Mouse (Mus musculus): Measurements from ENCODE around the gene Ralgps1. TPM values are rescaled to one million over a fixed set of nuclear protein-coding genes. Genes with fewer than 3 reads are reported as not detected.

The Ralgps1 gene
- polyA plus RNA-seq, 1 experiment from 2014 or later = 8.0 TPM

DNA sequence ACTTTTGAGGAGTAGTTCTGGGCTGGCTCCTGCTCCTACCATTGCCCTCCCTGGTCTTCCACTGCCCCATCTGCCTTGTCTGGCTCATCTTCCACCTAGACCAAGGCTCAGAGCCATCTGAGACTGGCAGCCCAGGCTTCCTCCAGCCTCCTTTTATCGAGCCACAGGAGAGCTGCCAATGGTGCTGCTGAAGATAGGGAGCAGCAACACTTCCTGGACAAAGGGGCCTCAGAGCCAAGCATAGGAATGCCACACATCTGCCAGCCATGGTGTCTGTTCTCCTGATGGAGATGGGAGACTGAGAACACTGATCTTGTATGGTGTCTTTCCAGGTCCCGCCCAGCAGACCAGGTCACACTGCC is 102.2 kb downstream of the Ralgps1 start:
- Histone ChIP-seq H3K4me3 (replicated peaks; ENCODE audit: low read length) (no peak overlapping the region), H3K9ac (ENCODE audit: low read length) (no peak overlapping the region), H3K27ac (ENCODE audit: low read length) (no peak overlapping the region), H3K4me1 (ENCODE audit: control insufficient read depth, insufficient read depth, low read length) (peaks cover 3% of the 10 kb centered on the region; the same call in 1 of the 2 replicates), H3K4me2 (ENCODE audit: low read depth, low read length) (no peak overlapping the region), H3K36me3 (ENCODE audit: control insufficient read depth, insufficient read depth, low read length) (no peaks in the 10 kb centered on the region), H3K27me3 (ENCODE audit: control insufficient read depth, insufficient read depth, low read length) (no peaks in the 10 kb centered on the region), H3K9me3 (replicated peaks; ENCODE audit: control insufficient read depth, low read length) (no peaks in the 10 kb centered on the region)
- ATAC-seq (ENCODE audit: insufficient read depth, low FRiP score) = no peak
- 84% methylated on average over 2 of the region's 2 CpGs for WGBS

DNA sequence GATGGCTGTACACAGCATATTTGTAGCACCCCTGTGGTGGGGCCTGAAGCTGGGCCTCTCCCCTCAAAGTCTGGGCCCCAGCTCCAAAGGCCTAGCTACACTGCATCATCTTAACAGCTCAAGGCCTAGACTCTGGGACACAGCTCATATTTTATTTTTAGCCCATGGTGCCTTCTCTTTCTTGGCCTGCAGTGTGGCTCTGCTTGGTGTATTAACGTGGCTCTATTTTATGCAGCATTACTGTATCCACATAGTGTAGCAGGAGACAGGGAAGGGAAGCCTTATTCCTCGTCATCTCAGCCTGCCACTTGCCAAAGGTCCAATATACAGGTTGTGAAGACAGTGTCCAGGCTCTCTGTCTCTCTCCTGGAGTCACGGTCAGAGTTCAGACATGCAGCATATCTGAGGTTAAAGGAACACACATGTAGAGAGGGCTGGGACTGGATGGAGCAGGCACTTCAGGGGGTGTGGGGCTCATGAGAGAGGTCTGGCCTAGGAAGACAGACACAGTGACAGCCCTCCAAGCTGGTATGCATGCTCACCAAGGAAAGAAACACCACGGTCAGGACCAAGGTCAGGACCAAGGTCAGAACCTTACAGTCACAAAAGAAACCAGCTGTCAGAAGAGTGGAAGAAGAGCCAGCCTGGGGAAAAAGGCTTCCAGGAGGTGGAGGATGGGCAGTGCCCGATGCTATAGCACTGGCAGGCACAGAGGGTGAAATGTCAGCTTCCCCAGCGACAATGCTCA is 102.7 kb downstream of the Ralgps1 start:
- ATAC-seq (ENCODE audit: insufficient read depth, low FRiP score) = 0 out of 2 replicates have a peak, but pooled peaks have one; percentile 29
- no peaks in the 10 kb centered on the region for H3K9me3 ChIP-seq (replicated peaks; ENCODE audit: control insufficient read depth, low read length)

DNA sequence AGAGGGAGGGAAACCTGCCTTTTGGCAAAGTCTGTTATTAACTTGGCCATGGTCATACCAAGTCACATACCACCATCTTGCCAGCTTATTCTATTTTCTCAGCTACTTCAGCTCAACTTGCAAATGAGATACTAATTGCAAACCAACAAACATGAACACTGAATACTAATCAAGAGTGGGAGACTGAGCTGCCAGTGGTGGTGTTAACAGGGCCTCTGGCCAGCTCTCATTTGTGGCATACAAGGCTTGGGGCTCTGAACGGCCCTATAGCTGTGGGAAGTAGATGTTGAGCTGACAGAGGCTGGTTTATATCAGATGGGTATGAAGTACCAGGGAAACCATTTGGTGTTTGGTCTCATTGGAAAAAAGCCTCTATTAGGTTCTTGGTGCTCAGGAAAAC is 104.2 kb downstream of the Ralgps1 start:
- Histone ChIP-seq H3K9me3 (replicated peaks; ENCODE audit: control insufficient read depth, low read length) (no peaks in the 10 kb centered on the region), H3K4me3 (replicated peaks; ENCODE audit: low read length) (no peak overlapping the region), H3K4me1 (ENCODE audit: control insufficient read depth, insufficient read depth, low read length) (peaks cover 3% of the 10 kb centered on the region; the same call in 1 of the 2 replicates), H3K4me2 (ENCODE audit: low read depth, low read length) (no peak overlapping the region), H3K27me3 (ENCODE audit: control insufficient read depth, insufficient read depth, low read length) (no peaks in the 10 kb centered on the region), H3K36me3 (ENCODE audit: control insufficient read depth, insufficient read depth, low read length) (no peaks in the 10 kb centered on the region), H3K27ac (ENCODE audit: low read length) (no peak overlapping the region), H3K9ac (ENCODE audit: low read length) (no peak overlapping the region)
- ATAC-seq (ENCODE audit: insufficient read depth, low FRiP score) = no peak
- 59% methylated on average over 1 of the region's 1 CpGs for WGBS

More for the DNA sequence above, 102.7 kb downstream of the Ralgps1 start:
- Histone ChIP-seq H3K4me3 (replicated peaks; ENCODE audit: low read length) (no peak overlapping the region), H3K9ac (ENCODE audit: low read length) (no peak overlapping the region), H3K36me3 (ENCODE audit: control insufficient read depth, insufficient read depth, low read length) (no peaks in the 10 kb centered on the region), H3K27ac (ENCODE audit: low read length) (peak overlapping the region; percentile 39; the same call in 1 of the 2 replicates), H3K27me3 (ENCODE audit: control insufficient read depth, insufficient read depth, low read length) (no peaks in the 10 kb centered on the region), H3K4me2 (ENCODE audit: low read depth, low read length) (no peak overlapping the region), H3K4me1 (ENCODE audit: control insufficient read depth, insufficient read depth, low read length) (peaks cover 3% of the 10 kb centered on the region; the same call in 1 of the 2 replicates)
- WGBS = 64% methylated on average over 6 of the region's 6 CpGs

GRCm38 (mm10) chr2:33265793-33266192 is 105.5 kb downstream of the Ralgps1 start:
- no peaks in the 10 kb centered on the region for H3K36me3 ChIP-seq (ENCODE audit: control insufficient read depth, insufficient read depth, low read length)
- no peak overlapping the region for H3K4me2 ChIP-seq (ENCODE audit: low read depth, low read length)
- no peak overlapping the region for H3K4me3 ChIP-seq (replicated peaks; ENCODE audit: low read length)
- 53% methylated on average over 3 of the region's 3 CpGs for WGBS
- H3K4me1 ChIP-seq (ENCODE audit: control insufficient read depth, insufficient read depth, low read length) = peaks cover 3% of the 10 kb centered on the region; the same call in 1 of the 2 replicates
- H3K9me3 ChIP-seq (replicated peaks; ENCODE audit: control insufficient read depth, low read length) = no peaks in the 10 kb centered on the region
- H3K9ac ChIP-seq (ENCODE audit: low read length) = no peak overlapping the region
- no peaks in the 10 kb centered on the region for H3K27me3 ChIP-seq (ENCODE audit: control insufficient read depth, insufficient read depth, low read length)
- peak overlapping the region; percentile 52; the same call in 1 of the 2 replicates for H3K27ac ChIP-seq (ENCODE audit: low read length)
- ATAC-seq (ENCODE audit: insufficient read depth, low FRiP score) = no peak

- Histone ChIP-seq H3K4me2 (ENCODE audit: low read depth, low read length) (no peak overlapping the region), H3K9ac (ENCODE audit: low read length) (no peak overlapping the region), H3K4me3 (replicated peaks; ENCODE audit: low read length) (no peak overlapping the region), H3K9me3 (replicated peaks; ENCODE audit: control insufficient read depth, low read length) (no peaks in the 10 kb centered on the region), H3K27ac (ENCODE audit: low read length) (no peak overlapping the region), H3K4me1 (ENCODE audit: control insufficient read depth, insufficient read depth, low read length) (peaks cover 3% of the 10 kb centered on the region; the same call in 1 of the 2 replicates), H3K36me3 (ENCODE audit: control insufficient read depth, insufficient read depth, low read length) (no peaks in the 10 kb centered on the region), H3K27me3 (ENCODE audit: control insufficient read depth, insufficient read depth, low read length) (no peaks in the 10 kb centered on the region)
- no peak for ATAC-seq (ENCODE audit: insufficient read depth, low FRiP score)
- WGBS = 82% methylated on average over 3 of the region's 3 CpGs
Observed at GRCm38 (mm10) chr2:33261475-33261874, 109.8 kb downstream of the Ralgps1 start.

- no peaks in the 10 kb centered on the region for H3K9me3 ChIP-seq (replicated peaks; ENCODE audit: control insufficient read depth, low read length)
- H3K27me3 ChIP-seq (ENCODE audit: control insufficient read depth, insufficient read depth, low read length) = no peaks in the 10 kb centered on the region
- no peak for ATAC-seq (ENCODE audit: insufficient read depth, low FRiP score)
- no peak overlapping the region for H3K4me2 ChIP-seq (ENCODE audit: low read depth, low read length)
- no peak overlapping the region for H3K9ac ChIP-seq (ENCODE audit: low read length)
- no peak overlapping the region for H3K4me3 ChIP-seq (replicated peaks; ENCODE audit: low read length)
- H3K27ac ChIP-seq (ENCODE audit: low read length) = no peak overlapping the region
- peaks cover 3% of the 10 kb centered on the region; the same call in 1 of the 2 replicates for H3K4me1 ChIP-seq (ENCODE audit: control insufficient read depth, insufficient read depth, low read length)
- WGBS = 89% methylated on average over 8 of the region's 8 CpGs
- no peaks in the 10 kb centered on the region for H3K36me3 ChIP-seq (ENCODE audit: control insufficient read depth, insufficient read depth, low read length)
Observed at GRCm38 (mm10) chr2:33260772-33261171, 110.5 kb downstream of the Ralgps1 start.

DNA sequence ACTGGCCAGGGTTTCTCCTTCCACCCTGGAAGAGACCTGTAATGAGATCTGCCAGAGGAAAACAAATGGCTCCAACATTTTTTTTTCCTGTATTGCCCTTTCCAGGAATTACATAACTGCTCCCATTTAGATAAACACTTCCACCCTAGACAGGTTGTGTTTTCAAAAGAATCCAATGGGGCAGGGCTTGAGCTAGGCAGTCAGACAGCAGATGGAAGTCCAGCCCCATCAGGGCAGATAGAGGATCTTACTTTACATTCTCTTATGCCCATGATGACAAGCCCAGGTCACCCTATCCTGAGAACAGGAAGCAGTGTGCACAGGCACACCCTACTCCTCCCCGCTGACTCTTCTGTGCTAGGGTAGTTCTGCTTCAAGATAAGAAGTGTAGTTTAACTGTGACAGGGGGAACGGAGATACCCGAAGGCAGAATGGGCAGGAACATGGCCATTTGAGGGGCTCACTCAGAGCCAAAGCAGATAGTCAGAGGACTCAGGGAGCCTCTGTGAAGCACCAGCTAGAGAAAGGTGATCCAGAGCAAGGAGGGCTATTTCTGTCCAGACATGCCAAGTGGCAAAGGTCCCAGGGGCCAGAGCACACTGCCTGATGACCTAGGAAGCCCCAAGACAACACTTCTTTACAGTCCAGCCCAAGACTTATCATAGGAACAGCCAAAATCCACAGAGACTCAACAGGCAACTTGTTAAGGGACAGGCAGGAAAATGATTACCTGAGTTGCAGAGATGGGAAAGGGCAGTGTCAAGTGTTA is 114.3 kb downstream of the Ralgps1 start:
- H3K27ac ChIP-seq (ENCODE audit: low read length) = no peak overlapping the region
- H3K27me3 ChIP-seq (ENCODE audit: control insufficient read depth, insufficient read depth, low read length) = no peaks in the 10 kb centered on the region
- ATAC-seq (ENCODE audit: insufficient read depth, low FRiP score) = no peak; the same call in 1 of the 2 replicates
- no peaks in the 10 kb centered on the region for H3K36me3 ChIP-seq (ENCODE audit: control insufficient read depth, insufficient read depth, low read length)
- no peak overlapping the region for H3K4me2 ChIP-seq (ENCODE audit: low read depth, low read length)
- WGBS = 71% methylated on average over 3 of the region's 3 CpGs
- H3K4me3 ChIP-seq (replicated peaks; ENCODE audit: low read length) = no peak overlapping the region
- no peaks in the 10 kb centered on the region for H3K9me3 ChIP-seq (replicated peaks; ENCODE audit: control insufficient read depth, low read length)
- H3K9ac ChIP-seq (ENCODE audit: low read length) = no peak overlapping the region
- 0 out of 2 replicates have a peak, but pooled peaks cover 6% of the 10 kb centered on the region for H3K4me1 ChIP-seq (ENCODE audit: control insufficient read depth, insufficient read depth, low read length)

DNA sequence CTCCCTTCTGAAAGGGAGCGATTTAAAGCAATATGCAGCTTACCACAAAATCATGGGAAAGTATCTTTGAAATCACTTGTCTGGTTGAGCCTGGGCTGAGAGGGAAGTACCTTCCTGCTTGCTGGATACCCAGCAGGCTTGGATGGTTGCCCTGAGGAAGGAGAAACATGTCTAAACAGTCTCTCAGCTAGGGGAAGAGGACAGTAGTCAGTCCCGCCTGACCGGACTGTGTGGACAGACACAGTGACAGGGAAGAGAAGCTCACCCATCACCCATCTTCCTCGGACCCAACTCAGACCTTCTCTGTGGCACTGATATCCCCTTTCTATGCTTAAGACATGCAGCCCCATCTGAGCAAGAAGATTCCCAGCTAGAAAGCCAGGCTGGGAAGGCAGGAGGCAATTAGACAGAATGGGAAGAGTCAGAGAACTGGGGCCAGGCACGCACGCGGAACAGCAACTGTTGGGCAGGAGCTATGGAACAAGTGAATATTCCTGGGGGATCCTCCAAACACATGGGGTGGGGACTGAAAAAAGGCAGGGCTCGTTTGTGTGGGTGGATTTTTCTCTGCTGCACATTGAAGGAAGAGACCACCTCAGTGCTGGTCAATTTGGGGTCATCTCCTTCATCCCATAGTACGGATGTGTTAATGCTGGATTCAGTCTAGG is 116.8 kb downstream of the Ralgps1 start:
- WGBS = 80% methylated on average over 9 of the region's 9 CpGs
- no peak overlapping the region for H3K4me3 ChIP-seq (replicated peaks; ENCODE audit: low read length)
- H3K27me3 ChIP-seq (ENCODE audit: control insufficient read depth, insufficient read depth, low read length) = no peaks in the 10 kb centered on the region
- no peak for ATAC-seq (ENCODE audit: insufficient read depth, low FRiP score)
- no peak overlapping the region for H3K4me2 ChIP-seq (ENCODE audit: low read depth, low read length)
- H3K4me1 ChIP-seq (ENCODE audit: control insufficient read depth, insufficient read depth, low read length) = 0 out of 2 replicates have a peak, but pooled peaks cover 12% of the 10 kb centered on the region
- no peaks in the 10 kb centered on the region for H3K9me3 ChIP-seq (replicated peaks; ENCODE audit: control insufficient read depth, low read length)
- no peaks in the 10 kb centered on the region for H3K36me3 ChIP-seq (ENCODE audit: control insufficient read depth, insufficient read depth, low read length)
- H3K27ac ChIP-seq (ENCODE audit: low read length) = no peak overlapping the region
- H3K9ac ChIP-seq (ENCODE audit: low read length) = no peak overlapping the region
